8 mouse cellular contexts compared by ENCODE assay signal in genomic region chr4:141928881-141929281, GRCm38 (mm10). TPM values are rescaled to one million over a fixed set of nuclear protein-coding genes. Genes with fewer than 3 reads are reported as not detected.
DNase-seq lines count a peak whose midpoint lies in the region; ATAC-seq and TF ChIP-seq lines count a peak whose summit lies in the region.

No protein-coding gene starts in this region.

- H3K27ac ChIP-seq in liver, adult 2 months (replicated peaks; ENCODE audit: insufficient read depth, low read depth, low read length) = peak overlapping the region; percentile 65
- H3K27ac ChIP-seq in liver, embryonic 12.5 days = no peak overlapping the region
- H3K27ac ChIP-seq in cerebellum, adult 2 months (ENCODE audit: insufficient read depth, low read length) = no peak overlapping the region

- TF ChIP-seq CTCF in liver, adult 2 months (IDR thresholded peaks at IDR 0.05; ENCODE audit: low read depth, low read length) = no peak
- no peak for TF ChIP-seq CTCF in cerebellum, adult 2 months (IDR thresholded peaks at IDR 0.05; ENCODE audit: borderline replicate concordance, insufficient read depth, low read depth, low read length)

- H3K4me2 ChIP-seq in liver, embryonic 12.5 days = no peak overlapping the region

- peaks cover 8% of the 10 kb centered on the region for H3K4me1 ChIP-seq in liver, adult 2 months (ENCODE audit: control insufficient read depth, insufficient read depth, low read length)
- peaks cover 8% of the 10 kb centered on the region for H3K4me1 ChIP-seq in liver, embryonic 12.5 days
- peaks cover 18% of the 10 kb centered on the region for H3K4me1 ChIP-seq in cerebellum, adult 2 months (ENCODE audit: control insufficient read depth, insufficient read depth, low read length)

- H3K4me3 ChIP-seq in liver, adult 2 months (ENCODE audit: insufficient read depth, low read depth, low read length) = no peak overlapping the region
- no peak overlapping the region for H3K4me3 ChIP-seq in liver, embryonic 12.5 days
- no peak overlapping the region for H3K4me3 ChIP-seq in cerebellum, adult 2 months (replicated peaks; ENCODE audit: insufficient read depth, low read depth, low read length)

- H3K36me3 ChIP-seq in liver, adult 2 months (ENCODE audit: control insufficient read depth, insufficient read depth, low read length) = no peaks in the 10 kb centered on the region
- H3K36me3 ChIP-seq in liver, embryonic 12.5 days = no peaks in the 10 kb centered on the region

- no peak; the same call in 1 of the 2 replicates for TF ChIP-seq POLR2A in liver, adult 2 months (IDR thresholded peaks at IDR 0.05; ENCODE audit: extremely low read depth, insufficient read depth, low read length)
- no peak for TF ChIP-seq POLR2A in cerebellum, adult 2 months (IDR thresholded peaks at IDR 0.05; ENCODE audit: borderline replicate concordance, insufficient read depth, low read length)

- H3K9me3 ChIP-seq in liver, embryonic 12.5 days (replicated peaks) = no peaks in the 10 kb centered on the region

- H3K27me3 ChIP-seq in liver, adult 2 months (ENCODE audit: control insufficient read depth, insufficient read depth, low read length) = no peaks in the 10 kb centered on the region
- H3K27me3 ChIP-seq in liver, embryonic 12.5 days (replicated peaks) = no peaks in the 10 kb centered on the region; the same call in 1 of the 2 replicates
- no peaks in the 10 kb centered on the region for H3K27me3 ChIP-seq in cerebellum, adult 2 months (ENCODE audit: control insufficient read depth, insufficient read depth, low read length)

- no peak for ATAC-seq in liver, embryonic 12.5 days
- ATAC-seq in erythroblast, adult 5-6 weeks (replicated peaks; ENCODE audit: low FRiP score, poor library complexity, severe bottlenecking) = no peak

- H3K79me2 ChIP-seq in liver, adult 2 months (ENCODE audit: control insufficient read depth, insufficient read depth, low read length) = no peaks in the 10 kb centered on the region

- 11% methylated on average over 7 of the region's 7 CpGs for WGBS in liver, adult 2 months
- WGBS in liver, embryonic 12.5 days (ENCODE audit: insufficient replicate concordance) = 50% methylated on average over 7 of the region's 7 CpGs
- 6% methylated on average over 7 of the region's 7 CpGs for WGBS in cerebellum, adult 2 months

- H3K9ac ChIP-seq in liver, adult 2 months (ENCODE audit: low read depth, low read length) = no peak overlapping the region
- no peak overlapping the region for H3K9ac ChIP-seq in liver, embryonic 12.5 days

- DNase-seq in liver, adult 2 months (ENCODE audit: extremely low read depth, low read depth, low spot score) = peak; percentile 100
- DNase-seq in adipocyte (ENCODE audit: low spot score) = peak; percentile 3
- peak; percentile 65 to 83 for DNase-seq in cerebellum, adult 2 months
- DNase-seq in kidney, adult 9 months = peak; percentile 96
- DNase-seq in skeletal muscle tissue, adult 2 months (ENCODE audit: low read depth, low spot score) = peak; percentile 33
- no peak for DNase-seq in thymus, postnatal 4 days

RNA-seq across cellular contexts. Expression of gene Efhd2, which starts 54.2 kb away (rescaled TPM):
- total RNA-seq in liver, adult 2 months (2014; rRNA removed) = 13.1 and 15.0 TPM in 2 replicates
- polyA plus RNA-seq in liver, adult 2 months (2012; rRNA removed) = 40.7 and 46.1 TPM in 2 replicates
- polyA plus RNA-seq in liver, embryonic 12.5 days (2016; fragmentation: Nextera tagmentation; extraction: Ambion mirVana) = 75.0 and 75.6 TPM in 2 replicates
- polyA plus RNA-seq in cerebellum, adult 2 months (2012; rRNA removed) = 141 and 152 TPM in 2 replicates
- 17.6 and 22.5 TPM in 2 replicates for total RNA-seq in erythroblast, adult 5-6 weeks (2015; ENCODE audit: low replicate concordance)
- 13.9 and 19.6 TPM in 2 replicates for total RNA-seq in erythroblast, adult 5-6 weeks (2017; ENCODE audit: low replicate concordance)
